Mouse (Mus musculus) spleen, adult 2 months (tissue): ENCODE data around the gene Anp32e. TPM values are rescaled to one million over a fixed set of nuclear protein-coding genes. Genes with fewer than 3 reads are reported as not detected.
A peak's percentile ranks its signal among the peaks of the same experiment; 100 is the strongest.

Source experiments
- DNase-seq, 2 experiments: peaks; one replicate each; pipeline versions ENCODE4 v3.0.0 to v3.0.0-alpha.2; 2012 to 2021; ENCODE audit warnings: low spot score in 2 of 2, low read depth in 1 of 2
- H3K27ac ChIP-seq: fragments of 200-500 bp; 2 replicates; pipeline ENCODE4 v1.5.1; 2012; ENCODE audit warnings: low read length, inconsistent platforms; ENCODE audit not compliant: insufficient read depth
- H3K27me3 ChIP-seq: fragments of 200-500 bp; 2 replicates; pipeline ENCODE4 v1.6.1; 2012; ENCODE audit warnings: mild to moderate bottlenecking, moderate library complexity, low read length, inconsistent platforms; ENCODE audit not compliant: control insufficient read depth, insufficient read depth
- H3K36me3 ChIP-seq: fragments of 200-500 bp; 2 replicates; pipeline ENCODE4 v1.6.1; 2012; ENCODE audit warnings: mild to moderate bottlenecking, low read length, inconsistent platforms; ENCODE audit not compliant: control insufficient read depth, insufficient read depth
- H3K4me1 ChIP-seq: fragments of 200-500 bp; 2 replicates; pipeline ENCODE4 v1.6.1; 2011; ENCODE audit warnings: inconsistent platforms; ENCODE audit not compliant: control insufficient read depth, insufficient read depth, insufficient read length
- H3K4me3 ChIP-seq: fragments of 200-500 bp; 2 replicates; pipeline ENCODE4 v1.5.1; 2011; ENCODE audit warnings: mild to moderate bottlenecking, inconsistent platforms; ENCODE audit not compliant: insufficient read depth, insufficient read length; ENCODE audit errors: extremely low read depth
- CTCF ChIP-seq: fragments of 200-500 bp; IDR thresholded peaks from 2 replicates; pipeline ENCODE4 v1.5.1; 2011; ENCODE audit warnings: mild to moderate bottlenecking, inconsistent platforms; ENCODE audit not compliant: insufficient read depth, insufficient read length, insufficient replicate concordance; ENCODE audit errors: extremely low read depth
- POLR2A ChIP-seq: fragments of 200-500 bp; IDR thresholded peaks from 2 replicates; pipeline ENCODE4 v1.6.1; 2011; ENCODE audit warnings: low read depth, low read length, inconsistent platforms
- WGBS: fragments of 180-500 bp; shearing (Covaris S2); methylation state at CpG from one replicate; pipeline ENCODE4 v1.1.7; 2018; 5-methylcytosine and 5-hydroxymethylcytosine counted together
- polyA plus RNA-seq: library from polyadenylated mRNA; depleted of rRNA; stranded (reverse); fragments of >200 nt; gene quantifications from 2 replicates; pipeline ENCODE4 v1.2.3, GENCODE M21; 2012; rRNA removed

The Anp32e gene
- polyA plus RNA-seq, 1 experiment, result 12.7 TPM

- H3K4me1 ChIP-seq, result peaks cover 14% of the 10 kb centered on the region; the same call in 1 of the 2 replicates
- TF ChIP-seq POLR2A (no peak), CTCF (no peak)
- under 1% methylated on average over 41 of the region's 51 CpGs for WGBS
- DNase-seq, result no peak
- peak overlapping the region; percentile 97 for H3K27ac ChIP-seq
- no peaks in the 10 kb centered on the region for H3K27me3 ChIP-seq
- peaks cover 14% of the 10 kb centered on the region for H3K36me3 ChIP-seq
- H3K4me3 ChIP-seq, result peak overlapping the region; percentile 81
Measured at GRCm38 (mm10) chr3:95994975-95995801, 66.1 kb downstream of the Anp32e start.

GRCm38 (mm10) chr3:95995802-95996428 is 66.9 kb downstream of the Anp32e start, which contains the start of gene Plekho1:
TSS of gene Plekho1 (minus strand) at chr3:95996001.
- TF ChIP-seq POLR2A (no peak; the same call in 1 of the 2 replicates), CTCF (no peak; the same call in 1 of the 2 replicates)
- Histone ChIP-seq H3K4me1 (peaks cover 10% of the 10 kb centered on the region; the same call in 1 of the 2 replicates), H3K4me3 (peak within 1 kb of the TSS; percentile 81), H3K27ac (peak within 1 kb of the TSS; percentile 97), H3K36me3 (peaks cover 9% of the 10 kb centered on the region), H3K27me3 (no peaks in the 10 kb centered on the region)
- WGBS, result 1% methylated on average over 58 of the region's 84 CpGs
- peak in 1 of 2 experiments; percentile 72 for DNase-seq

- peak overlapping the region; percentile 95 for H3K27ac ChIP-seq
Measured at GRCm38 (mm10) chr3:95996451-95997073, 67.5 kb downstream of the Anp32e start.

More at GRCm38 (mm10) chr3:95996451-95997073, 67.5 kb downstream of the Anp32e start:
- 14% methylated on average over 6 of the region's 6 CpGs for WGBS
- Histone ChIP-seq H3K4me1 (peaks cover 9% of the 10 kb centered on the region; the same call in 1 of the 2 replicates), H3K36me3 (peaks cover 4% of the 10 kb centered on the region; the same call in 1 of the 2 replicates), H3K27me3 (no peaks in the 10 kb centered on the region), H3K4me3 (peak overlapping the region; percentile 81)
- TF ChIP-seq CTCF (no peak), POLR2A (no peak)
- DNase-seq, result no peak

Other genes with a start within 250 kb of the Anp32e start
- 7.9 and 8.1 TPM in 2 replicates for gene Adamtsl4, start 241.3 kb upstream of the Anp32e start, polyA plus RNA-seq
- gene Ecm1, start 189.7 kb upstream of the Anp32e start, polyA plus RNA-seq, result 62.3 and 104 TPM in 2 replicates
- gene Tars2, start 169.0 kb upstream of the Anp32e start, polyA plus RNA-seq, result 29.5 and 29.7 TPM in 2 replicates
- gene Rprd2, start 110.4 kb upstream of the Anp32e start, polyA plus RNA-seq, result 11.3 and 15.7 TPM in 2 replicates
- gene Prpf3, start 73.4 kb upstream of the Anp32e start, polyA plus RNA-seq, result 8.6 and 12.1 TPM in 2 replicates
- gene Mrps21, start 57.7 kb upstream of the Anp32e start, polyA plus RNA-seq, result 28.0 and 30.7 TPM in 2 replicates
- gene Ciart, start 47.0 kb upstream of the Anp32e start, polyA plus RNA-seq, result 3.3 and 3.8 TPM in 2 replicates
- gene BC028528, start 37.2 kb upstream of the Anp32e start, polyA plus RNA-seq, result 11.5 and 12.7 TPM in 2 replicates
- gene Aph1a, start 35.3 kb upstream of the Anp32e start, polyA plus RNA-seq, result 100 and 174 TPM in 2 replicates
- gene Car14, start 24.6 kb upstream of the Anp32e start, polyA plus RNA-seq, result 0.50 TPM in 1 of 2 replicates, not detected in the other
- gene Plekho1, start 66.8 kb downstream of the Anp32e start, polyA plus RNA-seq, result 60.1 and 91.7 TPM in 2 replicates
- gene Vps45, start 129.2 kb downstream of the Anp32e start, polyA plus RNA-seq, result 2.0 and 2.5 TPM in 2 replicates
- 11.1 and 19.8 TPM in 2 replicates for gene Otud7b, start 175.3 kb downstream of the Anp32e start, polyA plus RNA-seq
- gene Mtmr11, start 232.8 kb downstream of the Anp32e start, polyA plus RNA-seq, result 2.1 and 2.7 TPM in 2 replicates
- 62.2 and 91.8 TPM in 2 replicates for gene Sf3b4, start 243.1 kb downstream of the Anp32e start, polyA plus RNA-seq